Mouse (Mus musculus) neural tube, embryonic 11.5 days (tissue): Measurements from ENCODE around the gene Arntl. TPM values are rescaled to one million over a fixed set of nuclear protein-coding genes. Genes with fewer than 3 reads are reported as not detected.
A peak's percentile ranks its signal among the peaks of the same experiment; 100 is the strongest.

Experiments
- ATAC-seq: fragments of 200-750 bp; cut with Nextera tagmentation; 2 replicates; pipeline ENCODE4 v1.8.0; 2017; ENCODE audit warnings: moderate number of reproducible peaks, mild to moderate bottlenecking, moderate TSS enrichment, moderate library complexity; ENCODE audit not compliant: insufficient read depth, low FRiP score, low TSS enrichment
- DNase-seq: peaks from one replicate; pipeline ENCODE4 v3.0.0-alpha.2; 2015; ENCODE audit warnings: low spot score
- H3K27ac ChIP-seq: fragments of 300-500 bp; sonication (generic); 2 replicates; pipeline ENCODE4 v1.5.1; 2014; ENCODE audit warnings: low read depth, mild to moderate bottlenecking, low read length
- H3K27me3 ChIP-seq: fragments of 300-500 bp; sonication (generic); 2 replicates; pipeline ENCODE4 v1.6.1; 2014; ENCODE audit warnings: mild to moderate bottlenecking, low read length, mixed read lengths; ENCODE audit not compliant: control insufficient read depth, insufficient read depth
- H3K36me3 ChIP-seq: fragments of 300-500 bp; sonication (generic); 2 replicates; pipeline ENCODE4 v1.6.1; 2014; ENCODE audit warnings: mild to moderate bottlenecking, low read length, moderate library complexity, mixed read lengths; ENCODE audit not compliant: control insufficient read depth, insufficient read depth
- H3K4me1 ChIP-seq: fragments of 300-500 bp; sonication (generic); 2 replicates; pipeline ENCODE4 v1.6.1; 2014; ENCODE audit warnings: low read length, mixed read lengths; ENCODE audit not compliant: control insufficient read depth, insufficient read depth
- H3K4me2 ChIP-seq: fragments of 300-500 bp; sonication (generic); 2 replicates; pipeline ENCODE4 v1.6.1; 2014; ENCODE audit warnings: low read depth, mild to moderate bottlenecking, moderate library complexity
- H3K4me3 ChIP-seq: fragments of 300-500 bp; sonication (generic); 2 replicates; pipeline ENCODE4 v1.5.1; 2014; ENCODE audit warnings: low read depth, low read length
- H3K9ac ChIP-seq: fragments of 300-500 bp; sonication (generic); 2 replicates; pipeline ENCODE4 v1.6.1; 2014; ENCODE audit warnings: mild to moderate bottlenecking, low read length
- H3K9me3 ChIP-seq: fragments of 300-500 bp; sonication (generic); 2 replicates; pipeline ENCODE4 v1.6.1; 2016; ENCODE audit warnings: low read length; ENCODE audit not compliant: control insufficient read depth
- whole genome bisulfite sequencing: fragments of 180-500 bp; shearing (Covaris S2); extraction: QIAGEN DNeasy Blood & Tissue Kit; methylation state at CpG from one replicate; pipeline ENCODE4 v1.1.7; 2014; 5-methylcytosine and 5-hydroxymethylcytosine counted together
- polyA plus RNA-seq: library from polyadenylated mRNA; unstranded; fragments of >200 nt; fragmentation: Nextera tagmentation; extraction: Ambion mirVana; gene quantifications from 2 replicates; pipeline ENCODE4 v1.2.1, GENCODE M21; 2014

The Arntl gene
- polyA plus RNA-seq, 1 experiment from 2014 or later, result 8.6 TPM

DNA sequence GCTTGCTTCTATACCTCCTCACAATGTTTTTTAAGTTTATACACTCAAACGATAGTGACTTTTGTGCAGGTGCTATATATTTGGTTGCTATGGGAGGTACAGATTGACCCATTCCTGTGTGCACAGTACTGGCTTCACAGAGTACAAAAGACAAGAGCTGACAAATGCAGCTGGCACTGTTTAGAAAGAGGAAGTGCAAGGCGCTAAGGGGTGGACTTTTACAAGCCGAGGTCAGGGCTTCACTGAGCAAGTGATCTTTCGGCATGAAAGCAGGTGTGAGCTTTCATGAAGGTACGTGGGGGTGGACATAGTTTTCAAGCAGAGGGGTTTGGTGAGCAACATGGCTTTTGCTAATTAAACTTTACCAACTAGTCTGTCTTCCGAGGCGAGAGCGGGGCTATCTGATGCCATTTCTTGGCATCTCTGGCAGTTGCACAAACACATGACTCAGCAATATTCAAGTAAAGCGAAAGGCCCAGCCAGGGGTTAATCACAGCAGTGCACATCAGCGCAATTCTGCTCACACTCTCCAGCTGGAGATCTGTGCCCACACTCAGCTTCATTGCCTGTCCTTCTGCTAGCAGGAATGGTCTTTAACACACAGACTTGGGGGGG, 10.0 kb upstream of the Arntl start:
- 53% methylated on average over 10 of the region's 10 CpGs for WGBS

DNA sequence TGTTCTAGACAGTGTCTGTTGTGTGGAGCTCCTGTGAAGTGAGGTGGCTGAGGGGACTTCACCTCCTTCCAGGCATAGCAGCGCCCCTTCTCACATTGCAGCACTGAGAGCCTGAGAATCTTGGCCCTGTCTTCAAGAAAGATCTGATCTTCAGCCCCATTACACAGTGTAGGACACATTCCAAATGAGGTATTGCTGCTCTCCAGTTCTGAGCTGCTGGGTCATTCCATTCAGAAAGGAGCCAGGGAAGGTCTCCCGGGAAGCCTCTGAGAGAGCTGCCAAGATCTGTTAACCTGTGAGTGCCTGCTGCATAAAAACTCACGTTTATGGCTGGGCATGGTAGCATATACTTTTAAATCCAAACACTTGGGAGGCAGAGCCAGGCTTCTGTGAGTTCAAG, 5.7 kb upstream of the Arntl start:
- H3K9me3 ChIP-seq, result no peaks in the 10 kb centered on the region
- no peak overlapping the region for H3K4me2 ChIP-seq
- no peak overlapping the region for H3K4me3 ChIP-seq
- peaks cover 10% of the 10 kb centered on the region; the same call in 1 of the 2 replicates for H3K27me3 ChIP-seq
- no peak for ATAC-seq
- H3K27ac ChIP-seq, result no peak overlapping the region
- no peaks in the 10 kb centered on the region for H3K4me1 ChIP-seq
- WGBS, result 59% methylated on average over 3 of the region's 3 CpGs
- no peaks in the 10 kb centered on the region for H3K36me3 ChIP-seq
- H3K9ac ChIP-seq, result no peak overlapping the region
- DNase-seq, result no peak

More for the DNA sequence above, 10.0 kb upstream of the Arntl start:
- ATAC-seq (no peak), DNase-seq (no peak)
- no peaks in the 10 kb centered on the region for H3K4me1 ChIP-seq
- H3K4me2 ChIP-seq, result no peak overlapping the region
- no peak overlapping the region for H3K27ac ChIP-seq
- no peaks in the 10 kb centered on the region for H3K27me3 ChIP-seq
- no peak overlapping the region for H3K9ac ChIP-seq
- no peak overlapping the region for H3K4me3 ChIP-seq
- H3K36me3 ChIP-seq, result no peaks in the 10 kb centered on the region
- no peaks in the 10 kb centered on the region for H3K9me3 ChIP-seq

DNA sequence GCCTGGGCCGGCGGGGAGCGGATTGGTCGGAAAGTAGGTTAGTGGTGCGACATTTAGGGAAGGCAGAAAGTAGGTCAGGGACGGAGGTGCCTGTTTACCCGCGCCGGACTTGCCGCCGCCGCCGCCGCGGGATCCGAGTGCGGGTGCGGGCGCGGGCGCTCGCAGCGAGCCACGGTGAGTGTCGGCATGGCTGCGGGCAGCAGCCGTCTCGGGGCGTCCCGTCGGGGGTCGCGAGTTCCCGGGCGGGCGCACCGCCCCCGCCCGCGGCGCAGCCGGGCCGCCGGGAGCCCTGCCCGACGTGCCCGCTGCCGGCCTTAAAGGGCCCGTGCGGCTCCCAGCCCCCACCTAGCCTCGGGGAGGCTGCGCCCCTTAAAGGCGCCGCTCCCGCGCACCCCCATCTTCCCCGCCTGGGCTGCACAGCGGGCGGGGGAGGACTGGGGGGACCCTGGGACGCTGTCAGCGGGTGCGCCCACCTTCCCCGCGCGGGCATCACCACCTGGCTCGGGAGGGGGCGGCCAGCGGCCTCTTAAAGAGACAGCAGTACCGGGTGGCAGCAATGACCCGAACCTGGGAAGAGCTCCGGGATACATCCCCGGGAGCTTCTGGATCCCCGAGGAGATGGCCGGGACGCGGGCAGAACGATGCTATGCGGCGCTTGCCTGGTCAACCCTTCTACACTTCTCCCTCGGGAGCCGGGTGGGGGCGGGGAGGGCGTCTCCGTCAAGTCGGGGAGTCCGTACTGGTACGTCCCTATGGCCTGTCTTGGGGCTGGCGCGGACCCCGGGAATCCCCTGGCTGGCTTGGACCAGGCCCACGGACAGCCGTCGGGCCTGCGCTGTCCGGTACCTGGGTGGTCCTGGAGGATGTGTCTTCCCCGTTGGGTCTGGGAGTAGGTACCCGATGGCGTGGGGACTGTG, 464 bp downstream of the Arntl start:
- under 1% methylated on average over 85 of the region's 98 CpGs for WGBS
- Histone ChIP-seq H3K27ac (0 out of 2 replicates have a peak overlapping the region, but pooled peaks have one; percentile 39), H3K4me1 (peaks cover 4% of the 10 kb centered on the region; the same call in 1 of the 2 replicates), H3K36me3 (no peaks in the 10 kb centered on the region), H3K4me2 (peak overlapping the region; percentile 85), H3K9ac (peak overlapping the region; percentile 69), H3K4me3 (peak overlapping the region; percentile 81), H3K9me3 (no peaks in the 10 kb centered on the region), H3K27me3 (peaks cover 31% of the 10 kb centered on the region)
- DNase-seq (peak; percentile 66), ATAC-seq (peak; percentile 60)

DNA sequence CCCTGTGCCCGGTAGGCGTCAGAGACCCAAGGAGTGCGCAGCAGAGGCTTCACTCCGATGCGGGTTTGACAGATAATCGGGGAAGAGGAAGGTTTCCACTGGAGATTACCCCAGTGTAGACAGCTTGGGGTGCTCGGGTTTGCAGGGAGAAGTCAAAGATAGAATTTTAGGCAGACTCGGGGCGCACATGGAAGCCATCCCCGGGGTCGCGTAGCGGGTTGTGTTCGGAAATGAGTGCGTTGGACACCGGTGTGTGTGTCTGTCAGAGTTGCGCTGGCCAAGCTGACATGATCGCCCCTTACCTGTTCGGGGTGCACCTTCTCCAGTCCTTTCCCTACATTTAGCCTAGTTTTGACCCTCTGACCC, 1.1 kb downstream of the Arntl start:
- H3K4me1 ChIP-seq, result peaks cover 4% of the 10 kb centered on the region; the same call in 1 of the 2 replicates
- peaks cover 31% of the 10 kb centered on the region for H3K27me3 ChIP-seq
- ATAC-seq (no peak), DNase-seq (no peak)
- no peak overlapping the region for H3K9ac ChIP-seq
- H3K4me2 ChIP-seq, result peak overlapping the region; percentile 85
- H3K27ac ChIP-seq, result no peak overlapping the region
- peak overlapping the region; percentile 81 for H3K4me3 ChIP-seq
- WGBS, result 1% methylated on average over 19 of the region's 19 CpGs
- no peaks in the 10 kb centered on the region for H3K9me3 ChIP-seq
- no peaks in the 10 kb centered on the region for H3K36me3 ChIP-seq

DNA sequence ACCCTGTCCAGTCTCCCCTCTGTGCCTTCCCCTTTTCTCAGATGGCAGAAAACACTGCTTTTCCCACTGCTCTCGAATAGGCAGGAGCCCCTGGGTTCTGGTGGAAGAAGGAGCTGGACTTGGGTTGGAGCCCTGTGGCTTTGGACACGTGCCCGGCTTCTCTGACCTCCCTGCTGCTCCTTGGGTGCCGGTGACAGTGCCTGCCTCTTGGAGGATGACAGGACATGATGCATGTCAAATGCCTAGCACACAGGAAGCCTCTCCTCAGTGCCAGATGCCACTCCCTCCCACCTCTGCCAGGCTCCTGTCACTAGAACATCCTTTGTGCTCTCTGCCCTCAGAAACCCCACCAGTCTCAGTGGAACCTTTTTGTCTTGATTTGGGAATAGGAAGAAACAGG, 3.2 kb downstream of the Arntl start:
- no peak overlapping the region; the same call in 1 of the 2 replicates for H3K9ac ChIP-seq
- H3K4me2 ChIP-seq, result no peak overlapping the region
- no peak overlapping the region for H3K27ac ChIP-seq
- no peaks in the 10 kb centered on the region for H3K36me3 ChIP-seq
- WGBS, result 37% methylated on average over 4 of the region's 4 CpGs
- H3K4me3 ChIP-seq, result no peak overlapping the region
- DNase-seq (no peak), ATAC-seq (no peak)
- peaks cover 30% of the 10 kb centered on the region for H3K27me3 ChIP-seq
- peaks cover 7% of the 10 kb centered on the region for H3K4me1 ChIP-seq
- H3K9me3 ChIP-seq, result no peaks in the 10 kb centered on the region

DNA sequence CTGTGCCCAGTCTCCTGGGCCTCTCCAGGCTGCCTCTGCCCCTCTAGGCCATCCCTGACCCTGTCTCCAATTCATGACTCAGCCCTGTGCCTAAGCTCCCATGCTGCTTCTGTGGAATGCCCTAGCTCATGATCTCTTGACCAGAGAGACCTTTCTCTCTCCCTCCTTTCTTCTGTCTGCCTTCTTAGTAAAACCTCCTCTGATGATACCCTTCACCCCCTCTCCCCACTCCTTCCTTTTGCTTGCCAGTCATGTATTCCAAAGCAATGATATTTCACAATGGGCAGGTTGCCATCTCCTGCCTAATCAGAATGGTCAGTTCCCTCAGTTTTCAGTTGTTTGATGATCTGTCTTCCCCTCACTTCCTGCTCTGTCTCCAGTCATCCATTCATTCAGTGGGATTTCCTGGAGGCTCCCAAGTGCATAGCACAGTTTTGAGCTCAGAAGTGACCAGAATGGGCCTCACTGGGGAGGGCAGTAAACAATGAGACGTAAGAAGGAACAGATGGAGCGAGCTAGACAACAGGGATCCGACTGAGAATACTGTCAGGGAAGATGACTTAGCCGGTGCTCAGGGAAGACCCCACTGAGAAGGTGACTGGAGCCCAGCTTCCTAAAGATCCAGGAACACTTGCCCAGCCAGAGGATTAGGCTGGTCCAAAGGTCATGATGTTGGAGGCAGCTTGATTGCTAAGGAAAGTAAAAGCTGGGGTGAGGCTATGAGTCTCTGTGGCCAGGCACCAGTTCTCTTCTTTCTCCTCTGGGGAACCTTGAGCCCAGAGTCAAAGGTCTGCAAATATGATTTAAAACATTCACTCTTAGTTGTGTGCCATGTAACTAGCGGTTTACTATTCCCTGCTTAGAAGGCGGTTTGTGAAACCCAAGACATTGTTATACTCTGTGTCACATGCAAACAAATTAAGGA, 7.2 kb downstream of the Arntl start:
- Histone ChIP-seq H3K9me3 (no peaks in the 10 kb centered on the region), H3K9ac (no peak overlapping the region), H3K4me2 (no peak overlapping the region), H3K4me3 (no peak overlapping the region), H3K36me3 (no peaks in the 10 kb centered on the region), H3K4me1 (peaks cover 2% of the 10 kb centered on the region; the same call in 1 of the 2 replicates), H3K27ac (no peak overlapping the region), H3K27me3 (peaks cover 4% of the 10 kb centered on the region; the same call in 1 of the 2 replicates)
- DNase-seq (no peak), ATAC-seq (no peak)
- 53% methylated on average over 6 of the region's 6 CpGs for WGBS

DNA sequence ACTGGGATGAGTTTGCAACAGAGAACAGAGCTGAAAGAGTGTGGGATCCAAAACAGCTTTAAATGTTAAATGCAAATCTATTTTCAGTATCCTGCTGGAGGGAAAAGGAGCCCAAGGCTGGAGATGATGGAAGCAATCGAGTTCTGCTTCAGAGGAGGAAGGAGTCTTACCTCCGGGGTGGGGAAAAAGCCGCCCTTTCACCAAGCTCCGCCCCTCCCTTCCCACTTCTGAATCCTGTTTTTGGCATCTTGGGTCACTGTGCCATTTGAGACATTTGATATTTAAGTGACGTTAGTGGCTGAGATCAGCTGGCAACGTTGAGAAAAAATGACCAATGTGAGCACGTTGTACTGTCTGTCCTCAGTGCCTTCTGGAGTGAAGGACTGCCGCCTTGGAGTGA, 8.9 kb downstream of the Arntl start:
- no peak overlapping the region for H3K9ac ChIP-seq
- peaks cover 2% of the 10 kb centered on the region; the same call in 1 of the 2 replicates for H3K4me1 ChIP-seq
- no peak for ATAC-seq
- no peak overlapping the region for H3K4me3 ChIP-seq
- H3K27ac ChIP-seq, result no peak overlapping the region
- no peak for DNase-seq
- no peaks in the 10 kb centered on the region for H3K27me3 ChIP-seq
- H3K9me3 ChIP-seq, result no peaks in the 10 kb centered on the region
- no peak overlapping the region for H3K4me2 ChIP-seq
- H3K36me3 ChIP-seq, result no peaks in the 10 kb centered on the region
- WGBS, result 69% methylated on average over 8 of the region's 8 CpGs

DNA sequence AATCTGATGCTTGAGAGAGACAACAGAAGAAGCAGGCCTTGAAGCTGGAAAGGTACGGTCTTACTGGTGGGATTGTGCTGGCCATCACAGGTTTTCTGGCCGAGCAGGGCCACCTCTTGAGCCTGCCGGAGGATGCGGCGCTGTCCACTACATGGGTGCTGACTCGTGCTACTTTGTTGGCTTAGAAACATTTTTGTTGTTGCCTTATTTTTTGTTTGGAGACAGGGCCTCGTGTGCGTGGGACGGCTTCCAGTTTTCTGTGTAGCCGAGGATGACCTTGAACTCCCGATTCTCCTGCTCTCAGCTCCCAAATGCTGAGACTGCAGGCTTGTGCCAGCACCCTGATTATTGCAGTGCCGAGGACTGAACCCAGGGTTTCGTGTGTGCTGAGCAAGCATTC, 12.2 kb downstream of the Arntl start:
- peaks cover 2% of the 10 kb centered on the region; the same call in 1 of the 2 replicates for H3K4me1 ChIP-seq
- DNase-seq (no peak), ATAC-seq (no peak)
- no peak overlapping the region for H3K27ac ChIP-seq
- H3K9ac ChIP-seq, result no peak overlapping the region
- H3K27me3 ChIP-seq, result no peaks in the 10 kb centered on the region
- 70% methylated on average over 13 of the region's 13 CpGs for WGBS
- no peak overlapping the region for H3K4me2 ChIP-seq
- no peak overlapping the region for H3K4me3 ChIP-seq
- H3K9me3 ChIP-seq, result no peaks in the 10 kb centered on the region
- H3K36me3 ChIP-seq, result no peaks in the 10 kb centered on the region
